Mouse (Mus musculus): Measurements from ENCODE around the gene Hs6st2. TPM values are rescaled to one million over a fixed set of nuclear protein-coding genes. Genes with fewer than 3 reads are reported as not detected.

The Hs6st2 gene
- total RNA-seq, 1 experiment = 18.5 TPM

DNA sequence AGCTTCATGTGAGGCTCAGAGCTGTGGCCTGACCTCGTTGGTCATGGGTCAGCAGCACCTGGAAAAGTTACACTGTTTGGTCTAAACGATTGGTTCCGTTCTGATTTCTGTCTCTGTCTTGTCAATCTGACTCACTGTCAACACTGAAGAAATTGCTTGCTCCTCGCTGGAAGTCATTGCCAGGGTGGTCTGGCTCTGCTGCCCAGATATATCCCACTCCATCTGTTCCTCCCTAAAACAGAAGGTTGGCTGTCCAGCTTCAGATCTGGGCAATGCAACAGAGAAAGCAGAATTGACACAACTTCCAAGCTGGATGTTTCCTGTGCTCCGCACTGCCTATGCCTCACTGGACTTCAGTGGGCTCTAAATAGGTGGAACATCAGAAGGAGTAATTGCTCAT lies 256.6 kb downstream of the Hs6st2 start:
- in situ Hi-C loops (cut with MboI; ENCODE audit: low sequenced_read_pairs in 2 of 2, unreplicated experiment in 2 of 2) = no loop called here
- no peak for DNase-seq (ENCODE audit: low read depth, low spot score)
- H3K9me3 ChIP-seq (ENCODE audit: control insufficient read depth, insufficient read depth, low read depth, low read length) = no peaks in the 10 kb centered on the region
- no peak overlapping the region for H3K27ac ChIP-seq (ENCODE audit: insufficient read depth, low read depth, low read length, poor library complexity, severe bottlenecking)
- H3K4me1 ChIP-seq (ENCODE audit: control insufficient read depth in 2 of 2, insufficient read depth in 2 of 2, low read length in 2 of 2, poor library complexity in 1 of 2) = no peaks in the 10 kb centered on the region
- no peak overlapping the region for H3K9ac ChIP-seq (ENCODE audit: insufficient read depth, low read depth, low read length, poor library complexity, severe bottlenecking)
- no peak overlapping the region for H3K4me3 ChIP-seq (ENCODE audit: insufficient read depth in 1 of 2, low read depth in 1 of 2, low read length in 2 of 2, poor library complexity in 1 of 2, severe bottlenecking in 1 of 2)
- H3K36me3 ChIP-seq (ENCODE audit: control insufficient read depth, insufficient read depth, low read length, poor library complexity, severe bottlenecking) = no peaks in the 10 kb centered on the region
- TF ChIP-seq HCFC1 (IDR thresholded peaks at IDR 0.05; ENCODE audit: borderline replicate concordance, insufficient read depth, low read length) (no peak), ZC3H11A (IDR thresholded peaks at IDR 0.05; ENCODE audit: borderline replicate concordance, low read depth, low read length) (no peak), MAFK (IDR thresholded peaks at IDR 0.05; ENCODE audit: insufficient read depth, low read depth, low read length) (no peak), ZNF384 (IDR thresholded peaks at IDR 0.05; ENCODE audit: low read depth, low read length) (no peak), CHD2 (IDR thresholded peaks at IDR 0.05; ENCODE audit: low read depth, low read length) (no peak)

DNA sequence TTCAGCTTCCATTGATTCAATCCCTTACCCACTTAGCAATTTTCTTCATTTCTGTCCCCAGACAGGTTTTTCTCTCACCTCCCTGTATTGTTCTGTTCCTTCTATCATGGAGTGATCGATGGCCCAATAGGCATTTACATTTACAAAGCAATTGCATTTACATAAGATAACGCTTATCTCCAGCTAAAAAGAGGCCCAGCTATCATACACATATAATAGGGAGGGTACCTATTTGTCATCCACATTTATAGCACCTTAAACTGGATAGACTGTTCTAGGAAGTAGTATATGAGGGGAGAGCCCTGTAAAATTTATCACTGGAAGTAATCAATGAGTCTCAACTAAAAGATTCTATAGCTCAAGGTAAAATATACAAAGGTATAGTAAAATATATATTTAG lies 271.4 kb downstream of the Hs6st2 start:
- no peaks in the 10 kb centered on the region for H3K9me3 ChIP-seq (ENCODE audit: control insufficient read depth, insufficient read depth, low read depth, low read length)
- H3K36me3 ChIP-seq (ENCODE audit: control insufficient read depth, insufficient read depth, low read length, poor library complexity, severe bottlenecking) = no peaks in the 10 kb centered on the region
- in situ Hi-C loops (cut with MboI; ENCODE audit: low sequenced_read_pairs in 2 of 2, unreplicated experiment in 2 of 2) = no loop called here
- no peak for TF ChIP-seq MAFK (IDR thresholded peaks at IDR 0.05; ENCODE audit: insufficient read depth, low read depth, low read length)
- no peak for TF ChIP-seq HCFC1 (IDR thresholded peaks at IDR 0.05; ENCODE audit: borderline replicate concordance, insufficient read depth, low read length)
- no peak for TF ChIP-seq CHD2 (IDR thresholded peaks at IDR 0.05; ENCODE audit: low read depth, low read length)
- TF ChIP-seq ZNF384 (IDR thresholded peaks at IDR 0.05; ENCODE audit: low read depth, low read length) = no peak
- no peak for TF ChIP-seq ZC3H11A (IDR thresholded peaks at IDR 0.05; ENCODE audit: borderline replicate concordance, low read depth, low read length)
- H3K27ac ChIP-seq (ENCODE audit: insufficient read depth, low read depth, low read length, poor library complexity, severe bottlenecking) = no peak overlapping the region
- DNase-seq (ENCODE audit: low read depth, low spot score) = no peak
- H3K4me1 ChIP-seq (ENCODE audit: control insufficient read depth in 2 of 2, insufficient read depth in 2 of 2, low read length in 2 of 2, poor library complexity in 1 of 2) = no peaks in the 10 kb centered on the region
- H3K9ac ChIP-seq (ENCODE audit: insufficient read depth, low read depth, low read length, poor library complexity, severe bottlenecking) = no peak overlapping the region
- H3K4me3 ChIP-seq (ENCODE audit: insufficient read depth in 1 of 2, low read depth in 1 of 2, low read length in 2 of 2, poor library complexity in 1 of 2, severe bottlenecking in 1 of 2) = no peak overlapping the region

DNA sequence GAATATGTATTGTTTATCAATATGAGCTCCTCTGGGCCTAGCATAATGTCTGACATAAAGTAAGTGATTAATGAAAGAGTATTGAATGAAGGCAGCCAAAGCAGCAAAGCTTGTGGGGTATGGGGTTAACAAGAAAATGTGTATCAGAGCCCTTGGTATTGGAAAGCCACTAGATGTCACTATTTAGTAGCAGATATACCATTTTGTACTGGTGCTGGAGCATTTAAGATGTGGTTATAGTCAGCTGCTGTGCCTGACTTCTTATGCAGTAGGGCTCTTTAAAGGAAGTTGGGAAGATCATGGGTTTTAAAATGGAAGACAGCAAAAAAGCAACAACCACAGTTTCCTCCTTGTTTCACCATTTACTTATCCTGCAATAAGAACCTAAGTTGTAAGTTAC lies 284.2 kb downstream of the Hs6st2 start:
- Histone ChIP-seq H3K9ac (ENCODE audit: insufficient read depth, low read depth, low read length, poor library complexity, severe bottlenecking) (no peak overlapping the region), H3K36me3 (ENCODE audit: control insufficient read depth, insufficient read depth, low read length, poor library complexity, severe bottlenecking) (no peaks in the 10 kb centered on the region), H3K4me3 (ENCODE audit: insufficient read depth in 1 of 2, low read depth in 1 of 2, low read length in 2 of 2, poor library complexity in 1 of 2, severe bottlenecking in 1 of 2) (0 out of 4 replicates have a peak overlapping the region, but pooled peaks of 1 of the 2 experiments have one; percentile 26), H3K9me3 (ENCODE audit: control insufficient read depth, insufficient read depth, low read depth, low read length) (no peaks in the 10 kb centered on the region), H3K4me1 (ENCODE audit: control insufficient read depth in 2 of 2, insufficient read depth in 2 of 2, low read length in 2 of 2, poor library complexity in 1 of 2) (no peaks in the 10 kb centered on the region), H3K27ac (ENCODE audit: insufficient read depth, low read depth, low read length, poor library complexity, severe bottlenecking) (no peak overlapping the region)
- in situ Hi-C loops (cut with MboI; ENCODE audit: low sequenced_read_pairs in 2 of 2, unreplicated experiment in 2 of 2) = no loop called here
- DNase-seq (ENCODE audit: low read depth, low spot score) = peak; percentile 12
- peak; percentile 27; the same call in 1 of the 2 replicates for TF ChIP-seq ZC3H11A (IDR thresholded peaks at IDR 0.05; ENCODE audit: borderline replicate concordance, low read depth, low read length)
- TF ChIP-seq HCFC1 (IDR thresholded peaks at IDR 0.05; ENCODE audit: borderline replicate concordance, insufficient read depth, low read length) = no peak

DNA sequence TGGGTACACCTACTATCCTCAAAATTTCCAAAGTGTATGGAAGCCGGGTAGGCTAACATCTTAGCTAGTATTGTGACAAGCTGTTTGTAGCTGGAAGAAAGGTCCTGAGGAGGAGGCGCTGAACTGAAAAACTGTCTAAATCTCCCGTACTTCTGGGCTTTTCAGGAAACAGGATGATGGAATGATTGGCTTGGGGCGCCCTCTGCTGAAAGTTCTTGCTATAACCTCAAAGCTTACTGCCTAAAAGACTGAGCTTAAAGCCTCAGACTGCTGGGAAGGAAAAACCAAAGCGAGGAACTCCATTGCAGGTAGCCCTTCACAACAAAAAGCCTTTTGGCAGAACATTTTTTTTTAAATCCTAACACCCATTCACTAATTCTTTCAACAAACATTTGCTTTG lies 307.0 kb downstream of the Hs6st2 start:
- no peak overlapping the region for H3K9ac ChIP-seq (ENCODE audit: insufficient read depth, low read depth, low read length, poor library complexity, severe bottlenecking)
- in situ Hi-C loops (cut with MboI; ENCODE audit: low sequenced_read_pairs in 2 of 2, unreplicated experiment in 2 of 2) = loop anchor here in 1 of 2 experiments (10.0 kb wide), 2 partner anchors 310 to 700 kb away; no protein-coding TSS in a partner anchor
- H3K4me1 ChIP-seq (ENCODE audit: control insufficient read depth in 2 of 2, insufficient read depth in 2 of 2, low read length in 2 of 2, poor library complexity in 1 of 2) = no peaks in the 10 kb centered on the region
- peak; percentile 38 for DNase-seq (ENCODE audit: low read depth, low spot score)
- H3K4me3 ChIP-seq (ENCODE audit: insufficient read depth in 1 of 2, low read depth in 1 of 2, low read length in 2 of 2, poor library complexity in 1 of 2, severe bottlenecking in 1 of 2) = no peak overlapping the region
- no peak overlapping the region for H3K27ac ChIP-seq (ENCODE audit: insufficient read depth, low read depth, low read length, poor library complexity, severe bottlenecking)
- TF ChIP-seq ZC3H11A (IDR thresholded peaks at IDR 0.05; ENCODE audit: borderline replicate concordance, low read depth, low read length) (peak; percentile 48; the same call in 1 of the 2 replicates), CHD2 (IDR thresholded peaks at IDR 0.05; ENCODE audit: low read depth, low read length) (no peak)
- no peaks in the 10 kb centered on the region for H3K9me3 ChIP-seq (ENCODE audit: control insufficient read depth, insufficient read depth, low read depth, low read length)
- no peaks in the 10 kb centered on the region for H3K36me3 ChIP-seq (ENCODE audit: control insufficient read depth, insufficient read depth, low read length, poor library complexity, severe bottlenecking)

All from ES-E14 (cell line).